Mouse (Mus musculus): ENCODE results near the gene Gtf3c5.

- TF ChIP-seq POLR2A (IDR thresholded peaks at IDR 0.05; ENCODE audit: low read depth, low read length) (no peak), CTCF (IDR thresholded peaks at IDR 0.05; ENCODE audit: extremely low read depth, insufficient read depth, insufficient read length, insufficient replicate concordance) (no peak)
These were observed 16.0 kb upstream of the Gtf3c5 start for GRCm38 (mm10) chr2:28599569-28599900.
